Mouse (Mus musculus) thymus, adult 2 months (tissue): ENCODE measurements around the gene Epha1. TPM values are rescaled to one million over a fixed set of nuclear protein-coding genes. Genes with fewer than 3 reads are reported as not detected.

Experiments used
- DNase-seq: peaks from one replicate; pipeline ENCODE4 v3.0.0; 2021
- H3K27ac ChIP-seq: fragments of 200-500 bp; 2 replicates; pipeline ENCODE4 v1.5.1; 2012; ENCODE audit warnings: low read length, control low read depth; ENCODE audit not compliant: control insufficient read depth, insufficient read depth
- H3K27me3 ChIP-seq: fragments of 200-500 bp; 2 replicates; pipeline ENCODE4 v1.6.1; 2012; ENCODE audit warnings: mild to moderate bottlenecking, low read length, moderate library complexity, mixed read lengths; ENCODE audit not compliant: control insufficient read depth, insufficient read depth
- H3K36me3 ChIP-seq: fragments of 200-500 bp; 2 replicates; pipeline ENCODE4 v1.6.1; 2012; ENCODE audit warnings: mild to moderate bottlenecking, low read length, moderate library complexity; ENCODE audit not compliant: control insufficient read depth, insufficient read depth
- H3K4me1 ChIP-seq: fragments of 200-500 bp; replicated peaks from 2 replicates; pipeline ENCODE4 v1.6.1; 2012; ENCODE audit warnings: low read length; ENCODE audit not compliant: control insufficient read depth, insufficient read depth
- H3K4me3 ChIP-seq: fragments of 200-500 bp; 2 replicates; pipeline ENCODE4 v1.5.1; 2012; ENCODE audit warnings: mild to moderate bottlenecking, low read length, control low read depth, moderate library complexity; ENCODE audit not compliant: control insufficient read depth, insufficient read depth
- CTCF ChIP-seq: fragments of 200-500 bp; IDR thresholded peaks from 2 replicates; pipeline ENCODE4 v1.5.1; 2012; ENCODE audit warnings: mild to moderate bottlenecking, control low read depth, low read length, moderate library complexity, borderline replicate concordance; ENCODE audit not compliant: control insufficient read depth, poor library complexity, insufficient read depth; ENCODE audit errors: extremely low read depth
- POLR2A ChIP-seq: fragments of 200-500 bp; IDR thresholded peaks from 2 replicates; pipeline ENCODE4 v1.6.1; 2012; ENCODE audit warnings: mild to moderate bottlenecking, low read length, control low read depth, moderate library complexity; ENCODE audit not compliant: control insufficient read depth, poor library complexity, insufficient read depth; ENCODE audit errors: extremely low read depth
- WGBS: fragments of 180-500 bp; shearing (Covaris S2); methylation state at CpG from one replicate; pipeline ENCODE4 v1.1.7; 2018; 5-methylcytosine and 5-hydroxymethylcytosine counted together
- polyA plus RNA-seq: library from polyadenylated mRNA; depleted of rRNA; stranded (reverse); fragments of >200 nt; gene quantifications from 2 replicates; pipeline ENCODE4 v1.2.3, GENCODE M21; 2012

The Epha1 gene
- polyA plus RNA-seq, 1 experiment: 4.7 TPM

GRCm38 (mm10) chr6:42350968-42351775 lies 21.9 kb downstream of the Epha1 start:
- Histone ChIP-seq H3K4me3 (peak overlapping the region; percentile 85), H3K36me3 (peaks cover 6% of the 10 kb centered on the region), H3K27me3 (no peaks in the 10 kb centered on the region), H3K27ac (no peak overlapping the region), H3K4me1 (peaks cover 38% of the 10 kb centered on the region)
- TF ChIP-seq CTCF (no peak), POLR2A (no peak)
- peak; percentile 18 for DNase-seq
- WGBS: 34% methylated on average over 13 of the region's 13 CpGs

- Histone ChIP-seq H3K4me1 (peaks cover 38% of the 10 kb centered on the region), H3K4me3 (peak overlapping the region; percentile 85), H3K27me3 (no peaks in the 10 kb centered on the region), H3K36me3 (no peaks in the 10 kb centered on the region), H3K27ac (no peak overlapping the region; the same call in 1 of the 2 replicates)
- no peak for TF ChIP-seq POLR2A
- no peak for TF ChIP-seq CTCF
- DNase-seq: peak; percentile 50
- WGBS: 2% methylated on average over 72 of the region's 72 CpGs
These were observed 22.8 kb downstream of the Epha1 start for GRCm38 (mm10) chr6:42350021-42350967.

GRCm38 (mm10) chr6:42349426-42350020 lies 23.5 kb downstream of the Epha1 start, which contains the start of gene Zyx:
Gene Zyx (plus strand): TSS chr6:42349630.
- H3K4me3 ChIP-seq: peak within 1 kb of the TSS; percentile 85
- TF ChIP-seq CTCF (0 out of 2 replicates have a peak, but pooled peaks have one; percentile 18), POLR2A (peak; percentile 64; the same call in 1 of the 2 replicates)
- WGBS: under 1% methylated on average over 33 of the region's 36 CpGs
- peaks cover 39% of the 10 kb centered on the region for H3K4me1 ChIP-seq
- no peaks in the 10 kb centered on the region for H3K36me3 ChIP-seq
- peak within 1 kb of the TSS; percentile 32 for H3K27ac ChIP-seq
- H3K27me3 ChIP-seq: no peaks in the 10 kb centered on the region
- peak; percentile 88 for DNase-seq

GRCm38 (mm10) chr6:42349006-42349425 lies 24.1 kb downstream of the Epha1 start:
- Histone ChIP-seq H3K36me3 (no peaks in the 10 kb centered on the region), H3K27me3 (no peaks in the 10 kb centered on the region), H3K27ac (peak overlapping the region; percentile 32; the same call in 1 of the 2 replicates), H3K4me1 (peaks cover 38% of the 10 kb centered on the region), H3K4me3 (peak overlapping the region; percentile 85)
- DNase-seq: peak; percentile 84
- no peak for TF ChIP-seq POLR2A
- TF ChIP-seq CTCF: peak; percentile 69
- under 1% methylated on average over 11 of the region's 11 CpGs for WGBS

- Histone ChIP-seq H3K36me3 (no peaks in the 10 kb centered on the region), H3K27ac (no peak overlapping the region), H3K4me3 (no peak overlapping the region), H3K4me1 (peaks cover 39% of the 10 kb centered on the region), H3K27me3 (no peaks in the 10 kb centered on the region)
- no peak for TF ChIP-seq POLR2A
- no peak for TF ChIP-seq CTCF
- no peak for DNase-seq
- 61% methylated on average over 12 of the region's 12 CpGs for WGBS
These were observed 24.6 kb downstream of the Epha1 start for GRCm38 (mm10) chr6:42348281-42349005.
